Mouse (Mus musculus) CH12.LX (cell line): Measurements from ENCODE around the gene Kmt2a. TPM values are rescaled to one million over a fixed set of nuclear protein-coding genes. Genes with fewer than 3 reads are reported as not detected.

Experiments
- DNase-seq: peaks from one replicate; pipeline ENCODE4 v3.0.0-alpha.2; 2013; ENCODE audit errors: extremely low read depth
- H3K27ac ChIP-seq: 2 replicates; pipeline ENCODE4 v1.5.1; 2012; ENCODE audit warnings: low read depth, mild to moderate bottlenecking, control low read depth, moderate library complexity; ENCODE audit not compliant: insufficient read depth
- H3K27me3 ChIP-seq: replicated peaks from 2 replicates; pipeline ENCODE3; 2012; ENCODE audit warnings: inconsistent platforms
- H3K36me3 ChIP-seq, 2 experiments: replicated peaks in 1 of 2; 2 replicates each; pipeline versions ENCODE3 to v1.6.1; 2012; ENCODE audit warnings: inconsistent platforms in 1 of 2, low read length in 1 of 2, mild to moderate bottlenecking in 1 of 2, mixed read lengths in 1 of 2, moderate library complexity in 1 of 2; ENCODE audit not compliant: control insufficient read depth in 1 of 2, insufficient read depth in 1 of 2
- H3K4me1 ChIP-seq, 2 experiments: 2 replicates each; pipeline ENCODE4 v1.6.1; 2012; ENCODE audit warnings: inconsistent platforms in 1 of 2, moderate library complexity in 1 of 2; ENCODE audit not compliant: insufficient read depth in 2 of 2, control insufficient read depth in 1 of 2
- H3K4me2 ChIP-seq: 2 replicates; pipeline ENCODE4 v1.6.1; 2012; ENCODE audit warnings: low read depth, mild to moderate bottlenecking, control low read depth; ENCODE audit not compliant: poor library complexity, insufficient read depth, severe bottlenecking
- H3K4me3 ChIP-seq, 3 experiments: fragments of 150-350 bp in 1 of 3; sonication (generic) in 1 of 3; replicated peaks in 1 of 3; 2 replicates each; pipeline versions ENCODE3 to v1.5.1; 2011 to 2012; ENCODE audit warnings: low read depth in 2 of 3, low read length in 2 of 3, mild to moderate bottlenecking in 2 of 3, moderate library complexity in 2 of 3, control low read depth in 1 of 3, improper control_type of control experiment in 1 of 3, inconsistent platforms in 1 of 3, mixed read lengths in 1 of 3; ENCODE audit not compliant: poor library complexity in 1 of 3
- H3K79me2 ChIP-seq: replicated peaks from 2 replicates; pipeline ENCODE4 v1.6.1; 2012; ENCODE audit warnings: mild to moderate bottlenecking, moderate library complexity; ENCODE audit not compliant: control insufficient read depth, poor library complexity, insufficient read depth, severe bottlenecking; ENCODE audit errors: extremely low read depth
- H3K9ac ChIP-seq: 2 replicates; pipeline ENCODE4 v1.6.1; 2012; ENCODE audit warnings: low read depth, mild to moderate bottlenecking, control low read depth, moderate library complexity; ENCODE audit not compliant: insufficient read depth
- H3K9me3 ChIP-seq: replicated peaks from 2 replicates; pipeline ENCODE3; 2012; ENCODE audit warnings: low read length, inconsistent platforms, mixed read lengths
- CHD1 ChIP-seq: IDR thresholded peaks from 2 replicates; pipeline ENCODE4 v1.6.1; 2012; ENCODE audit warnings: low read depth, low read length, improper control_type of control experiment, inconsistent platforms
- CHD2 ChIP-seq: IDR thresholded peaks from 2 replicates; pipeline ENCODE4 v1.6.1; 2011; ENCODE audit warnings: low read length, improper control_type of control experiment
- CTCF ChIP-seq, 2 experiments: IDR thresholded peaks in 1 of 2; conservative IDR thresholded peaks in 1 of 2; 2 replicates each; pipeline ENCODE4 v1.5.1; 2011 to 2012; ENCODE audit warnings: low read depth in 2 of 2, low read length in 2 of 2, improper control_type of control experiment in 1 of 2, inconsistent platforms in 1 of 2, mild to moderate bottlenecking in 1 of 2, moderate library complexity in 1 of 2
- ELF1 ChIP-seq: IDR thresholded peaks from 2 replicates; pipeline ENCODE4 v1.6.1; 2014; ENCODE audit warnings: low read depth, mild to moderate bottlenecking, inconsistent platforms, low read length, improper control_type of control experiment
- EP300 ChIP-seq: IDR thresholded peaks from 2 replicates; pipeline ENCODE4 v1.6.1; 2011; ENCODE audit warnings: low read length, improper control_type of control experiment
- ETS1 ChIP-seq: conservative IDR thresholded peaks from 2 replicates; pipeline ENCODE4 v1.6.1; 2012; ENCODE audit warnings: low read depth, mild to moderate bottlenecking, inconsistent platforms, low read length, improper control_type of control experiment, moderate library complexity
- GABPA ChIP-seq: IDR thresholded peaks from 2 replicates; pipeline ENCODE4 v1.6.1; 2012; ENCODE audit warnings: low read depth, low read length, improper control_type of control experiment, inconsistent platforms; ENCODE audit not compliant: insufficient replicate concordance
- IRF4 ChIP-seq: IDR thresholded peaks from 2 replicates; pipeline ENCODE4 v1.6.1; 2014; ENCODE audit warnings: low read depth, mild to moderate bottlenecking, inconsistent platforms, low read length, improper control_type of control experiment
- JUN ChIP-seq: IDR thresholded peaks from 2 replicates; pipeline ENCODE4 v1.6.1; 2011; ENCODE audit warnings: low read depth, mild to moderate bottlenecking, low read length, improper control_type of control experiment, moderate library complexity; ENCODE audit not compliant: insufficient read depth
- KAT2A ChIP-seq: IDR thresholded peaks from 2 replicates; pipeline ENCODE4 v1.6.1; 2012; ENCODE audit warnings: low read length, improper control_type of control experiment, inconsistent platforms; ENCODE audit not compliant: insufficient replicate concordance
- MAFK ChIP-seq: IDR thresholded peaks from 2 replicates; pipeline ENCODE4 v1.6.1; 2011; ENCODE audit warnings: low read length, improper control_type of control experiment; ENCODE audit not compliant: insufficient replicate concordance
- MAX ChIP-seq: IDR thresholded peaks from 2 replicates; pipeline ENCODE4 v1.6.1; 2011; ENCODE audit warnings: low read length, improper control_type of control experiment
- MAZ ChIP-seq: IDR thresholded peaks from 2 replicates; pipeline ENCODE4 v1.6.1; 2012; ENCODE audit warnings: low read depth, mild to moderate bottlenecking, inconsistent platforms, low read length, improper control_type of control experiment, moderate library complexity
- MEF2A ChIP-seq: IDR thresholded peaks from 2 replicates; pipeline ENCODE4 v1.6.1; 2014; ENCODE audit warnings: low read depth, mild to moderate bottlenecking, inconsistent platforms, low read length, improper control_type of control experiment, borderline replicate concordance
- MXI1 ChIP-seq: IDR thresholded peaks from 2 replicates; pipeline ENCODE4 v1.6.1; 2011; ENCODE audit warnings: mild to moderate bottlenecking, low read depth, low read length, improper control_type of control experiment
- POLR2A ChIP-seq: IDR thresholded peaks from 2 replicates; pipeline ENCODE4 v1.6.1; 2011; ENCODE audit warnings: low read depth, mild to moderate bottlenecking, improper control_type of control experiment, low read length
- POLR2AphosphoS2 ChIP-seq: IDR thresholded peaks from 2 replicates; pipeline ENCODE4 v1.6.1; 2011; ENCODE audit warnings: low read depth, low read length, improper control_type of control experiment
- SIN3A ChIP-seq: IDR thresholded peaks from 2 replicates; pipeline ENCODE4 v1.6.1; 2012; ENCODE audit warnings: low read length, improper control_type of control experiment, inconsistent platforms
- TBP ChIP-seq: conservative IDR thresholded peaks from 2 replicates; pipeline ENCODE4 v1.6.1; 2011; ENCODE audit warnings: low read depth, low read length, improper control_type of control experiment
- UBTF ChIP-seq: IDR thresholded peaks from 2 replicates; pipeline ENCODE4 v1.6.1; 2012; ENCODE audit warnings: low read depth, mild to moderate bottlenecking, inconsistent platforms, low read length, improper control_type of control experiment, moderate library complexity
- USF2 ChIP-seq: conservative IDR thresholded peaks from 2 replicates; pipeline ENCODE4 v1.6.1; 2011; ENCODE audit warnings: low read depth, low read length, improper control_type of control experiment
- dilution Hi-C: fragments of 300-500 bp; cut with MboI; formaldehyde crosslinking; loops from 2 replicates; pipeline ENCODE4 v1.14.3; 2020; ENCODE audit warnings: low sequenced_read_pairs; ENCODE audit not compliant: extremely low pct_unique_long_range_greater_than_20kb, extremely low pct_ligation_motif_present
- in situ Hi-C: fragments of 300-500 bp; cut with MboI; formaldehyde crosslinking; loops from 3 replicates; pipeline ENCODE4 v1.14.3; 2019; ENCODE audit warnings: low sequenced_read_pairs, low pct_ligation_motif_present, low pct_unique_long_range_greater_than_20kb, mixed read lengths
- polyA plus RNA-seq: library from polyadenylated mRNA; unstranded; fragments of >175 nt; gene quantifications from 2 replicates; pipeline ENCODE4 v1.2.1, GENCODE M21; 2012; ENCODE audit warnings: low read depth; ENCODE audit not compliant: insufficient read length
- total RNA-seq, 2 experiments: library from RNA; depleted of rRNA; stranded (reverse); fragments of 300-350 nt in 1 of 2; fragments of >200 nt in 1 of 2; gene quantifications; 2 replicates each; pipeline ENCODE4 v1.2.3; 2012 to 2014

The Kmt2a gene
- total and polyA plus RNA-seq, 3 experiments: 2.5 to 21.3 (median 7.2) TPM

DNA sequence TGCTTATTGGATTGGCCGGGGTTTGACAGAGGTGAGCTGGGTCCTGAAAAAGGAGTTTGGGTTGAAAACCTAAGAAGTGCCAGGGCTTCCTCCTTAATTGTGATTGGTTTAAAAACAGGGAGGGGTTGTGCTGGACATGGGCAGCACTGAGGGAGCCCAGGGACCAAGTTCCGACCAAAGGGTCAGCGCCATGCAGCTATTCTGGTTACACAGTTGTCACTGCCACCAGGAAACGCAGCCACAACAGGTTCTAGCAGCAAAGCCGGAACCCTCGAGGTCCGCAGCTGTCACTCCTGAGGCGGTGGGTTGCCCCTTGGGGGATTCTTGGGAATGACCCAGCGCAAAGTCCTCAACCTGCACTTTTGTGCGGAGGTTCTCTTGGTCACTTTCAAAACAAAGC is 76.4 kb downstream of the Kmt2a start:
- Histone ChIP-seq H3K9me3 (no peaks in the 10 kb centered on the region), H3K79me2 (no peaks in the 10 kb centered on the region), H3K9ac (no peak overlapping the region), H3K27me3 (no peaks in the 10 kb centered on the region), H3K4me2 (no peak overlapping the region), H3K4me3 (no peak overlapping the region), H3K36me3 (peaks cover 47 to 53% of the 10 kb centered on the region in 2 experiments), H3K4me1 (peaks cover 0 to 25% of the 10 kb centered on the region in 2 experiments; a peak in 2 of 4 replicates), H3K27ac (no peak overlapping the region)
- no peak for DNase-seq
- 0 out of 2 replicates have a peak, but pooled peaks have one; percentile 46 for TF ChIP-seq POLR2AphosphoS2
- no peak for TF ChIP-seq UBTF
- in situ Hi-C loops: no loop called here
- dilution Hi-C loops: no loop called here

DNA sequence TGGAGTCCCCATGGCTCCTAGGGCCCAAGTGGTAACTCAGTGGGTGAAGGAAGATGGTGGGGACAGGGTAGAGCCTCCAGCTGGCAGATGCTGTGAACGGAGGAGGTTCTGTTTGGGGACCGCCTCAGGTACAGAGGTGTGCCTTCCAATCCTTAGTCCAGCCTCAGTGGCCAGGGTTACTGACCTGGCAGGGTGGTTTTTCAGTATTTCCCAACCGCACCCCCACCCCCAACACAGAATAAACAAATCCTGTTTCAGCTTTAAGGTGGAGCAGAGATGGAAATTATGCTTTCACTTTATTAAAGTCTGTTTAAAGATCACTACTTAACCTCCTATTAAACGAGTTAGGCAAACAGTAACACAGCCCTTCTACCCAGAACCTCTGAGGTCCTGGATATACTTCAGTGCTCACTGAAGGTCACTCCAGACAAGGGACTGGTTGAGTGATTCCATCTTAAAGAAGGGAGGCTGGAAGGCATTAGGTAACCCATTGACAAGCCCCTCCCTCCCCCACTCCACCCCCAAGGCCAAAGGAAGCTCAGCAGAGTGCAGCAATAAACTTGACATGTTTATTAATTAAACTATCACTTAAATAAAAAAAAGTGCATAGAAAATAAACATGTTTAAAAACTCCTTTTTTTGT is 78.2 kb downstream of the Kmt2a start, which contains the start of gene Ttc36:
Ttc36 (minus strand) TSS at position 265 of the 643 bp plus-strand sequence.
- Histone ChIP-seq H3K27ac (no peak within 1 kb of the TSS), H3K27me3 (peaks cover 5% of the 10 kb centered on the region), H3K4me2 (no peak within 1 kb of the TSS), H3K9me3 (no peaks in the 10 kb centered on the region), H3K4me1 (peaks cover 9 to 34% of the 10 kb centered on the region in 2 experiments), H3K4me3 (no peak within 1 kb of the TSS), H3K36me3 (peaks cover 29 to 35% of the 10 kb centered on the region in 2 experiments), H3K79me2 (no peaks in the 10 kb centered on the region), H3K9ac (no peak within 1 kb of the TSS)
- DNase-seq: no peak
- in situ Hi-C loops (no loop called here), dilution Hi-C loops (no loop called here)
- TF ChIP-seq MAX (no peak), MEF2A (no peak), ELF1 (no peak), POLR2AphosphoS2 (peak; percentile 55; the same call in 1 of the 2 replicates), MAFK (no peak)

DNA sequence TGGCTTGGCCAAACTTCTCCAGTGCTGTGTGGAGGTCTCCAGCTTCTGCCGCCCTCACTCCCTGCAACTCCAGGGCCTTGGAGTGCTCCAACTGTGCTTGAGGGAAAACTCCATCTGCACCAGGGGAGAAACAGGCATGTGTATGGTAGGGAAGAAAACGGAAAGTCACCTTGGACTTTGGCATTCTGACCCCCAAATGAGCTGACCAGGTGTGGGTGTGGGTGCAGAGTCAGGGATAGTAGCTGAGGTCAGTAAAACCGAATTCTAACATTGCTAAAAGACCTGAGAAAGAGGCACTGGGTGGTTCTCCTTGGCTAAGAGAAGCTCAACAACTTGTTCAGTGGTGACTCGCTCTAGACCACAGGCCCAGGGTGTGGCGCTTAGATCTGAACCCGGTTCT is 79.4 kb downstream of the Kmt2a start:
- Histone ChIP-seq H3K4me3 (no peak overlapping the region), H3K79me2 (no peaks in the 10 kb centered on the region), H3K9me3 (no peaks in the 10 kb centered on the region), H3K9ac (no peak overlapping the region), H3K4me1 (peaks cover 9 to 34% of the 10 kb centered on the region in 2 experiments), H3K4me2 (no peak overlapping the region), H3K36me3 (peaks cover 17 to 23% of the 10 kb centered on the region in 2 experiments), H3K27me3 (peaks cover 6% of the 10 kb centered on the region), H3K27ac (no peak overlapping the region)
- in situ Hi-C loops (no loop called here), dilution Hi-C loops (no loop called here)
- no peak for TF ChIP-seq POLR2A
- TF ChIP-seq KAT2A: no peak
- no peak for TF ChIP-seq CHD1
- no peak for TF ChIP-seq IRF4
- TF ChIP-seq EP300: no peak
- no peak for TF ChIP-seq JUN
- no peak for TF ChIP-seq ELF1
- no peak for TF ChIP-seq GABPA
- TF ChIP-seq UBTF: no peak
- TF ChIP-seq USF2: no peak
- TF ChIP-seq SIN3A: no peak
- no peak for TF ChIP-seq TBP
- TF ChIP-seq CTCF (conservative IDR thresholded peaks at IDR 0.05 in 1 of 2, IDR thresholded peaks at IDR 0.05 in 1 of 2; ENCODE audit: low read depth in 2 of 2, low read length in 2 of 2): no peak
- TF ChIP-seq ETS1: no peak
- TF ChIP-seq CHD2: no peak
- no peak for TF ChIP-seq MAZ
- TF ChIP-seq MXI1: no peak
- DNase-seq: no peak
